Mouse (Mus musculus): ENCODE measurements around the gene Plekha1.

DNA sequence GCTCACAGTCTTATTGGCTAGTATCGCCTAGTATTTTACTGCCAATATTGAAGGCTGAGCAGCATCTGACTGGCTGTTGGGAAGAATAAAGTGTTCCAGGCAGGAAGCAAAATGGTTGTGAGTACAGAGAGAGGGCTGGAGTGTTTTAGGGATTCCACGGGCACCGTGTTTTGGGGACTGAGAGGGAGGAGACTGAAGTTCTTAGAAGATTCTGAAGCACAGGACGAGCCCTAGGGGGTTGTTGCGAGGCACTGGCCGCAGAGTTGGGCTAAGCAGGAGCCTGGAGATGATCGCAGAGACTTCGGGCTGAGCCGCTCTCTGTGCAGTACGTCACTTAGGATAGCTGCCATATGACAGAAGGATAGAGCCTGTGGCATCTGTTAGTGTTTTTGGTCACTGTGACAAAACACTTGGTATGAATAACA lies 88.6 kb downstream of the Plekha1 start:
- TF ChIP-seq EP300 (IDR thresholded peaks at IDR 0.05; ENCODE audit: low read length) (no peak), RAD21 (IDR thresholded peaks at IDR 0.05; ENCODE audit: low read depth, low read length) (no peak), ETS1 (conservative IDR thresholded peaks at IDR 0.05; ENCODE audit: low read depth, low read length) (no peak), JUN (IDR thresholded peaks at IDR 0.05; ENCODE audit: insufficient read depth, low read depth, low read length) (no peak), POLR2A (IDR thresholded peaks at IDR 0.05; ENCODE audit: low read depth, low read length) (no peak), MAX (IDR thresholded peaks at IDR 0.05; ENCODE audit: low read length) (no peak), USF1 (IDR thresholded peaks at IDR 0.05; ENCODE audit: low read depth, low read length) (no peak), CTCF (conservative IDR thresholded peaks at IDR 0.05 in 1 of 2, IDR thresholded peaks at IDR 0.05 in 1 of 2; ENCODE audit: low read depth in 2 of 2, low read length in 2 of 2) (no peak), SMC3 (IDR thresholded peaks at IDR 0.05; ENCODE audit: low read depth, low read length) (no peak), TBP (conservative IDR thresholded peaks at IDR 0.05; ENCODE audit: low read depth, low read length) (no peak), ZNF384 (IDR thresholded peaks at IDR 0.05; ENCODE audit: low read depth, low read length) (no peak)
